Comparison of ENCODE assay signal across 8 mouse cellular contexts in the genomic region with DNA sequence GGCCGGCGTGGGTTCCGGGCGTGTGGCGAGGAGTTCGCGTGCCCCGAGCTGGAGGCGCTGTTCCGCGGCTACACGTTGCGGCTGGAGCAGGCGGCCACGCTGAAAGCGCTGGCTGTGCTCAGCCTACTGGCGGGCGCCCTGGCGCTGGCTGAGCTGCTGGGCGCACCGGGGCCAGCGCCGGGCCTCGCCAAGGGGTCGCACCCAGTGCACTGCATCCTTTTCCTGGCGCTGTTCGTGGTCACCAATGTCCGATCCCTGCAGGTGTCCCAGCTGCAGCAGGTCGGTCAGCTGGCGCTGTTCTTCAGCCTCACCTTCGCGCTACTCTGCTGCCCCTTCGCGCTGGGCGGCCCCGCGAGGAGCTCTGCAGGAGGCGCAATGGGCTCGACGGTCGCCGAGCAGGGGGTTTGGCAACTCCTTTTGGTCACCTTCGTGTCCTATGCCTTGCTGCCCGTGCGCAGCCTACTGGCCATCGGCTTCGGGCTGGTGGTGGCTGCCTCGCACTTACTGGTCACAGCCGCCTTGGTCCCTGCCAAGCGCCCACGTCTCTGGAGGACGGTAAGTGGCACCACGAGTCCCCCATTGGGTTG. TPM values are rescaled to one million over a fixed set of nuclear protein-coding genes. Genes with fewer than 3 reads are reported as not detected.
A peak's percentile ranks its signal among the peaks of the same experiment; 100 is the strongest.
DNase-seq lines count a peak whose midpoint lies in the region; ATAC-seq lines count a peak whose summit lies in the region.

No protein-coding gene starts in this region.

- peak; percentile 70 for ATAC-seq in lung, embryonic 16.5 days (ENCODE audit: low read depth)
- ATAC-seq in heart, embryonic 14.5 days (ENCODE audit: insufficient number of reproducible peaks, insufficient read depth, low FRiP score, low read depth): peak; percentile 17; the same call in 1 of the 2 replicates
- peak; percentile 70 for ATAC-seq in midbrain, embryonic 12.5 days (ENCODE audit: low FRiP score, low read depth)

- peak overlapping the region; percentile 58 for H3K9ac ChIP-seq in lung, embryonic 16.5 days (ENCODE audit: low read length)
- peak overlapping the region; percentile 66 for H3K9ac ChIP-seq in heart, embryonic 14.5 days (ENCODE audit: low read length)
- H3K9ac ChIP-seq in midbrain, embryonic 12.5 days (replicated peaks): peak overlapping the region; percentile 60

- H3K36me3 ChIP-seq in lung, embryonic 16.5 days (ENCODE audit: control insufficient read depth, insufficient read depth, low read length): no peaks in the 10 kb centered on the region
- H3K36me3 ChIP-seq in heart, embryonic 14.5 days (ENCODE audit: control insufficient read depth, insufficient read depth, low read length): no peaks in the 10 kb centered on the region
- H3K36me3 ChIP-seq in midbrain, embryonic 12.5 days: no peaks in the 10 kb centered on the region

- no peaks in the 10 kb centered on the region for H3K9me3 ChIP-seq in lung, embryonic 16.5 days (ENCODE audit: control insufficient read depth, low read length)
- no peaks in the 10 kb centered on the region for H3K9me3 ChIP-seq in heart, embryonic 14.5 days (ENCODE audit: control insufficient read depth, low read length)
- no peaks in the 10 kb centered on the region for H3K9me3 ChIP-seq in midbrain, embryonic 12.5 days

- H3K4me2 ChIP-seq in lung, embryonic 16.5 days (ENCODE audit: low read depth, low read length): peak overlapping the region; percentile 87
- H3K4me2 ChIP-seq in heart, embryonic 14.5 days (ENCODE audit: low read length): peak overlapping the region; percentile 81
- peak overlapping the region; percentile 83 for H3K4me2 ChIP-seq in midbrain, embryonic 12.5 days (replicated peaks)

- H3K27ac ChIP-seq in lung, embryonic 16.5 days (ENCODE audit: low read length): no peak overlapping the region
- no peak overlapping the region for H3K27ac ChIP-seq in heart, embryonic 14.5 days (replicated peaks in 1 of 2; ENCODE audit: control insufficient read depth in 1 of 2, insufficient read depth in 1 of 2, low read depth in 2 of 2, low read length in 2 of 2)
- H3K27ac ChIP-seq in midbrain, embryonic 12.5 days (replicated peaks): 0 out of 2 replicates have a peak overlapping the region, but pooled peaks have one; percentile 25

- no peak for DNase-seq in lung, postnatal 36 days
- peak; percentile 82 for DNase-seq in cerebellum, adult 9-11 months
- DNase-seq in kidney, postnatal 14 days: peak; percentile 53
- DNase-seq in urinary bladder, postnatal 25 days (ENCODE audit: low spot score): no peak
- no peak for DNase-seq in adipocyte (ENCODE audit: low spot score)

- WGBS in lung, embryonic 16.5 days: 1% methylated on average over 40 of the region's 53 CpGs
- WGBS in heart, embryonic 14.5 days: 1% methylated on average over 48 of the region's 53 CpGs
- whole genome bisulfite sequencing in midbrain, embryonic 12.5 days: under 1% methylated on average over 45 of the region's 53 CpGs

- peaks cover 7% of the 10 kb centered on the region for H3K4me1 ChIP-seq in lung, embryonic 16.5 days (replicated peaks; ENCODE audit: control insufficient read depth, insufficient read depth, low read length)
- H3K4me1 ChIP-seq in heart, embryonic 14.5 days (ENCODE audit: control insufficient read depth in 2 of 2, insufficient read depth in 2 of 2, low read length in 2 of 2): peaks cover 7 to 16% of the 10 kb centered on the region in 2 experiments; a peak in 3 of 4 replicates
- H3K4me1 ChIP-seq in midbrain, embryonic 12.5 days: peaks cover 19% of the 10 kb centered on the region

- peak overlapping the region; percentile 64 for H3K4me3 ChIP-seq in lung, embryonic 16.5 days (ENCODE audit: low read length)
- peak overlapping the region; percentile 48 to 58 for H3K4me3 ChIP-seq in heart, embryonic 14.5 days (ENCODE audit: control insufficient read depth in 1 of 2, insufficient read depth in 1 of 2, low read depth in 1 of 2, low read length in 2 of 2)
- peak overlapping the region; percentile 63 for H3K4me3 ChIP-seq in midbrain, embryonic 12.5 days

- peaks cover 54% of the 10 kb centered on the region for H3K27me3 ChIP-seq in lung, embryonic 16.5 days (ENCODE audit: control insufficient read depth, insufficient read depth, low read depth, low read length)
- H3K27me3 ChIP-seq in heart, embryonic 14.5 days (ENCODE audit: control insufficient read depth, insufficient read depth, low read length): peaks cover 88% of the 10 kb centered on the region
- peaks cover 74% of the 10 kb centered on the region for H3K27me3 ChIP-seq in midbrain, embryonic 12.5 days

RNA-seq across cellular contexts. Expression of a gene that starts 0.5 kb away (rescaled TPM):
- polyA plus RNA-seq in lung, embryonic 16.5 days (2015; fragmentation: Nextera tagmentation; extraction: Ambion mirVana): 0.54 and 0.65 TPM in 2 replicates
- polyA plus RNA-seq in heart, embryonic 14.5 days (2014; fragmentation: Nextera tagmentation; extraction: Ambion mirVana): 1.0 and 1.2 TPM in 2 replicates
- 2.0 and 2.5 TPM in 2 replicates for polyA plus RNA-seq in midbrain, embryonic 12.5 days (2016; fragmentation: Nextera tagmentation; extraction: Ambion mirVana)

Comparison
In these comparisons a context has a peak if more than half of its experiments do, and no peak if none do; other contexts are left out.
1. ATAC-seq: peak in every context shown above with its lines; median percentile 70 in lung, embryonic 16.5 days; 70 in midbrain, embryonic 12.5 days; 17 in heart, embryonic 14.5 days.
2. DNase-seq: peak in cerebellum, adult 9-11 months (single experiment) and kidney, postnatal 14 days (single experiment); none in lung, postnatal 36 days (single experiment), urinary bladder, postnatal 25 days (single experiment) and adipocyte (single experiment).
3. Peak in every context shown above with its lines, with median percentiles within 50 percentile points of each other: H3K4me2 ChIP-seq, H3K4me3 ChIP-seq and H3K9ac ChIP-seq.